Comparison of ENCODE assay signal across 8 mouse cellular contexts in genomic region chr14:31933841-31934271, GRCm38 (mm10).
DNase-seq lines count a peak whose midpoint lies in the region; ATAC-seq and TF ChIP-seq lines count a peak whose summit lies in the region.

No protein-coding gene starts in this region.

- H3K9ac ChIP-seq in kidney, embryonic 16.5 days (replicated peaks; ENCODE audit: low read length), result peak overlapping the region; percentile 65
- peak overlapping the region; percentile 24; the same call in 1 of the 2 replicates for H3K9ac ChIP-seq in liver, adult 2 months (ENCODE audit: low read depth, low read length)
- H3K9ac ChIP-seq in neural tube, embryonic 14.5 days (replicated peaks; ENCODE audit: low read depth, low read length), result peak overlapping the region; percentile 63

- TF ChIP-seq CTCF in liver, adult 2 months (IDR thresholded peaks at IDR 0.05; ENCODE audit: low read depth, low read length), result no peak

- no peaks in the 10 kb centered on the region for H3K79me2 ChIP-seq in liver, adult 2 months (ENCODE audit: control insufficient read depth, insufficient read depth, low read length)

- no peaks in the 10 kb centered on the region for H3K36me3 ChIP-seq in kidney, embryonic 16.5 days (ENCODE audit: insufficient read depth, low read length)
- no peaks in the 10 kb centered on the region for H3K36me3 ChIP-seq in liver, adult 2 months (ENCODE audit: control insufficient read depth, insufficient read depth, low read length)
- H3K36me3 ChIP-seq in neural tube, embryonic 14.5 days (ENCODE audit: control insufficient read depth, insufficient read depth, low read length), result no peaks in the 10 kb centered on the region

- H3K27ac ChIP-seq in kidney, embryonic 16.5 days (ENCODE audit: low read length), result no peak overlapping the region
- 0 out of 2 replicates have a peak overlapping the region, but pooled peaks have one; percentile 19 for H3K27ac ChIP-seq in liver, adult 2 months (replicated peaks; ENCODE audit: insufficient read depth, low read depth, low read length)
- H3K27ac ChIP-seq in neural tube, embryonic 14.5 days (ENCODE audit: low read depth, low read length), result peak overlapping the region; percentile 91

- WGBS in kidney, embryonic 16.5 days, result 3% methylated on average over 13 of the region's 13 CpGs
- 31% methylated on average over 13 of the region's 13 CpGs for WGBS in liver, adult 2 months
- WGBS in neural tube, embryonic 14.5 days, result 0% methylated on average over 12 of the region's 13 CpGs

- H3K4me1 ChIP-seq in kidney, embryonic 16.5 days (ENCODE audit: insufficient read depth, low read length), result peaks cover 36% of the 10 kb centered on the region
- peaks cover 6% of the 10 kb centered on the region; the same call in 1 of the 2 replicates for H3K4me1 ChIP-seq in liver, adult 2 months (ENCODE audit: control insufficient read depth, insufficient read depth, low read length)
- H3K4me1 ChIP-seq in neural tube, embryonic 14.5 days (ENCODE audit: control insufficient read depth, insufficient read depth, low read length), result peaks cover 3% of the 10 kb centered on the region; the same call in 1 of the 2 replicates

- H3K4me2 ChIP-seq in kidney, embryonic 16.5 days (replicated peaks; ENCODE audit: low read depth, low read length), result peak overlapping the region; percentile 67
- H3K4me2 ChIP-seq in neural tube, embryonic 14.5 days (ENCODE audit: low read depth, low read length), result peak overlapping the region; percentile 66

- TF ChIP-seq POLR2A in liver, adult 2 months (IDR thresholded peaks at IDR 0.05; ENCODE audit: extremely low read depth, insufficient read depth, low read length), result no peak

- H3K4me3 ChIP-seq in kidney, embryonic 16.5 days (ENCODE audit: low read length), result peak overlapping the region; percentile 45
- H3K4me3 ChIP-seq in liver, adult 2 months (ENCODE audit: insufficient read depth, low read depth, low read length), result no peak overlapping the region
- H3K4me3 ChIP-seq in neural tube, embryonic 14.5 days (ENCODE audit: low read depth, low read length), result peak overlapping the region; percentile 31

- H3K27me3 ChIP-seq in kidney, embryonic 16.5 days (ENCODE audit: insufficient read depth, low read length), result no peaks in the 10 kb centered on the region
- no peaks in the 10 kb centered on the region for H3K27me3 ChIP-seq in liver, adult 2 months (ENCODE audit: control insufficient read depth, insufficient read depth, low read length)
- H3K27me3 ChIP-seq in neural tube, embryonic 14.5 days (ENCODE audit: control insufficient read depth, insufficient read depth, low read length), result no peaks in the 10 kb centered on the region

- H3K9me3 ChIP-seq in kidney, embryonic 16.5 days (ENCODE audit: low read length), result no peaks in the 10 kb centered on the region; the same call in 1 of the 2 replicates
- H3K9me3 ChIP-seq in neural tube, embryonic 14.5 days (ENCODE audit: control insufficient read depth, low read length), result no peaks in the 10 kb centered on the region

- peak; percentile 78 for ATAC-seq in kidney, embryonic 16.5 days (ENCODE audit: low FRiP score, low TSS enrichment)
- peak; percentile 95 for ATAC-seq in neural tube, embryonic 14.5 days (ENCODE audit: low read depth)

- DNase-seq in adrenal gland, postnatal 14 days, result peak; percentile 47
- no peak for DNase-seq in adrenal gland, adult 2 months
- DNase-seq in cerebellum, adult 9-11 months, result peak; percentile 71
- DNase-seq in frontal cortex, postnatal 25 days (ENCODE audit: low spot score in 2 of 2), result peak; percentile 22 to 45
- no peak for DNase-seq in liver, adult 2 months (ENCODE audit: extremely low read depth, low read depth, low spot score)
- no peak for DNase-seq in spleen, postnatal 14 days (ENCODE audit: low spot score in 2 of 2)

Comparison
In these comparisons a context has a peak if more than half of its experiments do, and no peak if none do; other contexts are left out.
1. DNase-seq: peak in adrenal gland, postnatal 14 days (single experiment), cerebellum, adult 9-11 months (single experiment) and frontal cortex, postnatal 25 days (2 of 2); none in adrenal gland, adult 2 months (single experiment), liver, adult 2 months (single experiment) and spleen, postnatal 14 days (0 of 2).
2. Peak in every context shown above with its lines, with median percentiles within 50 percentile points of each other: H3K9ac ChIP-seq.